Mouse (Mus musculus): ENCODE results near the gene F2rl2.

- TF ChIP-seq POLR2A (IDR thresholded peaks at IDR 0.05; ENCODE audit: control insufficient read depth, extremely low read depth, insufficient read depth, low read length, poor library complexity) (no peak), CTCF (IDR thresholded peaks at IDR 0.05; ENCODE audit: borderline replicate concordance, control insufficient read depth, extremely low read depth, insufficient read depth, low read length, poor library complexity) (no peak)
Observed at GRCm38 (mm10) chr13:95712570-95713268, 16.1 kb downstream of the F2rl2 start.

All from thymus, adult 2 months (tissue).